ENCODE assay signal across 8 mouse cellular contexts in genomic region chr1:85894748-85895360, GRCm38 (mm10). TPM values are rescaled to one million over a fixed set of nuclear protein-coding genes. Genes with fewer than 3 reads are reported as not detected.
DNase-seq lines count a peak whose midpoint lies in the region; ATAC-seq lines count a peak whose summit lies in the region.

No protein-coding gene starts in this region.

- H3K4me1 ChIP-seq in forebrain, embryonic 14.5 days (ENCODE audit: control insufficient read depth, insufficient read depth, low read length), result peaks cover 43% of the 10 kb centered on the region
- H3K4me1 ChIP-seq in intestine, embryonic 16.5 days (ENCODE audit: control insufficient read depth, insufficient read depth, low read length), result peaks cover 42% of the 10 kb centered on the region
- peaks cover 49% of the 10 kb centered on the region for H3K4me1 ChIP-seq in lung, embryonic 15.5 days

- H3K9ac ChIP-seq in forebrain, embryonic 14.5 days (ENCODE audit: low read length), result peak overlapping the region; percentile 83
- peak overlapping the region; percentile 85 for H3K9ac ChIP-seq in intestine, embryonic 16.5 days (ENCODE audit: low read depth, low read length)
- peak overlapping the region; percentile 62 for H3K9ac ChIP-seq in lung, embryonic 15.5 days

- H3K36me3 ChIP-seq in forebrain, embryonic 14.5 days (ENCODE audit: control insufficient read depth, insufficient read depth, low read length), result no peaks in the 10 kb centered on the region
- no peaks in the 10 kb centered on the region for H3K36me3 ChIP-seq in intestine, embryonic 16.5 days (ENCODE audit: control insufficient read depth, insufficient read depth, low read length)
- H3K36me3 ChIP-seq in lung, embryonic 15.5 days, result no peaks in the 10 kb centered on the region

- H3K27ac ChIP-seq in forebrain, embryonic 14.5 days (ENCODE audit: low read depth, low read length), result peak overlapping the region; percentile 87
- peak overlapping the region; percentile 82 for H3K27ac ChIP-seq in intestine, embryonic 16.5 days (ENCODE audit: low read length)
- H3K27ac ChIP-seq in lung, embryonic 15.5 days, result peak overlapping the region; percentile 81

- under 1% methylated on average over 29 of the region's 30 CpGs for WGBS in forebrain, embryonic 14.5 days
- 2% methylated on average over 30 of the region's 30 CpGs for WGBS in intestine, embryonic 16.5 days
- WGBS in lung, embryonic 15.5 days, result 2% methylated on average over 30 of the region's 30 CpGs

- DNase-seq in urinary bladder, postnatal 14 days (ENCODE audit: low spot score), result peak; percentile 38
- DNase-seq in urinary bladder, adult 2 months (ENCODE audit: low spot score), result no peak
- peak; percentile 6 for DNase-seq in c-Kit-positive CD71-positive TER-119-negative erythroid progenitor cells, embryonic 14.5 days (ENCODE audit: low read depth)
- peak; percentile 72 for DNase-seq in forebrain, embryonic 14.5 days (ENCODE audit: low spot score)
- DNase-seq in retina, embryonic 14.5 days (ENCODE audit: low spot score), result peak; percentile 72

- H3K4me2 ChIP-seq in forebrain, embryonic 14.5 days (ENCODE audit: low read length), result peak overlapping the region; percentile 93
- peak overlapping the region; percentile 90 for H3K4me2 ChIP-seq in intestine, embryonic 16.5 days (ENCODE audit: low read depth, low read length)
- H3K4me2 ChIP-seq in lung, embryonic 15.5 days, result peak overlapping the region; percentile 78

- H3K27me3 ChIP-seq in forebrain, embryonic 14.5 days (replicated peaks; ENCODE audit: control insufficient read depth, insufficient read depth, low read length), result no peaks in the 10 kb centered on the region
- no peaks in the 10 kb centered on the region for H3K27me3 ChIP-seq in intestine, embryonic 16.5 days (replicated peaks; ENCODE audit: control insufficient read depth, insufficient read depth, low read length)
- no peaks in the 10 kb centered on the region for H3K27me3 ChIP-seq in lung, embryonic 15.5 days

- ATAC-seq in forebrain, embryonic 14.5 days, result peak; percentile 45
- ATAC-seq in intestine, embryonic 16.5 days, result peak; percentile 63
- peak; percentile 28 for ATAC-seq in lung, embryonic 15.5 days (ENCODE audit: borderline replicate concordance, extremely low read depth, low FRiP score, low TSS enrichment)
- no peak for ATAC-seq in erythroid progenitor cell, adult 5-6 weeks (replicated peaks; ENCODE audit: low FRiP score, poor library complexity, severe bottlenecking)

- H3K9me3 ChIP-seq in forebrain, embryonic 14.5 days (replicated peaks; ENCODE audit: control insufficient read depth, low read length), result no peaks in the 10 kb centered on the region
- H3K9me3 ChIP-seq in intestine, embryonic 16.5 days (ENCODE audit: control insufficient read depth, low read length), result no peaks in the 10 kb centered on the region
- no peaks in the 10 kb centered on the region for H3K9me3 ChIP-seq in lung, embryonic 15.5 days

- peak overlapping the region; percentile 67 for H3K4me3 ChIP-seq in forebrain, embryonic 14.5 days (ENCODE audit: low read depth, low read length)
- H3K4me3 ChIP-seq in intestine, embryonic 16.5 days (ENCODE audit: low read length), result peak overlapping the region; percentile 86
- H3K4me3 ChIP-seq in lung, embryonic 15.5 days, result peak overlapping the region; percentile 73

RNA-seq across cellular contexts. Expression of gene Itm2c, which starts 0.8 kb away (rescaled TPM):
- 160 and 190 TPM in 2 replicates for polyA plus RNA-seq in urinary bladder, adult 2 months (2012; rRNA removed)
- polyA plus RNA-seq in forebrain, embryonic 14.5 days (2014; fragmentation: Nextera tagmentation; extraction: Ambion mirVana), result 149 and 157 TPM in 2 replicates
- polyA plus RNA-seq in intestine, embryonic 16.5 days (2015; fragmentation: Nextera tagmentation; extraction: Ambion mirVana), result 129 and 141 TPM in 2 replicates
- 208 and 219 TPM in 2 replicates for polyA plus RNA-seq in lung, embryonic 15.5 days (2015; fragmentation: Nextera tagmentation; extraction: Ambion mirVana)
- 3.4 and 9.4 TPM in 2 replicates for total RNA-seq in erythroid progenitor cell, adult 5-6 weeks (2015; ENCODE audit: low replicate concordance)
- 6.3 and 12.1 TPM in 2 replicates for total RNA-seq in erythroid progenitor cell, adult 5-6 weeks (2017; ENCODE audit: low replicate concordance)

RNA-seq across cellular contexts. Expression of gene 4933407L21Rik, which starts 33.4 kb away (rescaled TPM):
- 0.08 and 0.41 TPM in 2 replicates for polyA plus RNA-seq in urinary bladder, adult 2 months (2012; rRNA removed)
- polyA plus RNA-seq in forebrain, embryonic 14.5 days (2014; fragmentation: Nextera tagmentation; extraction: Ambion mirVana), result 4.0 and 4.2 TPM in 2 replicates
- polyA plus RNA-seq in intestine, embryonic 16.5 days (2015; fragmentation: Nextera tagmentation; extraction: Ambion mirVana), result 0.09 and 0.22 TPM in 2 replicates
- polyA plus RNA-seq in lung, embryonic 15.5 days (2015; fragmentation: Nextera tagmentation; extraction: Ambion mirVana), result 0.14 and 0.47 TPM in 2 replicates
- not detected in 2 replicates for total RNA-seq in erythroid progenitor cell, adult 5-6 weeks (2015; ENCODE audit: low replicate concordance)
- not detected in 2 replicates for total RNA-seq in erythroid progenitor cell, adult 5-6 weeks (2017; ENCODE audit: low replicate concordance)
